Comparison of ENCODE assay signal across 8 mouse cellular contexts in the genomic region with DNA sequence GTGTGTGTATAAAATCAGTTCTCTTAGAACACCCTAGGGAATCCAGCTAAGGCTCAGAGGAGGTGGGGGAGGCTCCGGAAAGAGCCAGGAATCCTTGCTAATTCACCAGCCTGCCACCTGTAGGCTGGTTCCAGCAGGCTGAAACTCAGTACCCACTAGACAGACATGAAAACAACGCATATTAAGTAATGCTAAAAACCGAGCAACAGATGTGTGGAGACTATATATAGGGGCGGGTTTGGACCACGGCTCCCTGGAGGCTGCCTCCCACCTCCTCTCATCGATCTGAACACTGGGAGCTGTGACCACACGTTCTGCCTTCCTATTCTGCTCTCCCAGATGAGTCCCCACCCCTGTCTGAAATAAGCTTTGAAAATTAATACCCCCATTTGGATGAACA. TPM values are rescaled to one million over a fixed set of nuclear protein-coding genes. Genes with fewer than 3 reads are reported as not detected.
A peak's percentile ranks its signal among the peaks of the same experiment; 100 is the strongest.
DNase-seq lines count a peak whose midpoint lies in the region; ATAC-seq and TF ChIP-seq lines count a peak whose summit lies in the region.
"Had no signal": no experiment of that assay in that cellular context is flagged by ENCODE, and none has a peak within 500 bp of the region (broad histone marks: within the 10 kb centered on the region; RNA-seq: fewer than 3 reads in every experiment).

No protein-coding gene starts in this region.

- peaks cover 21% of the 10 kb centered on the region for H3K4me1 ChIP-seq in hindbrain, embryonic 10.5 days (replicated peaks)
- H3K4me1 ChIP-seq in limb, embryonic 14.5 days (ENCODE audit: control insufficient read depth, insufficient read depth, low read length), result peaks cover 3% of the 10 kb centered on the region; the same call in 1 of the 2 replicates
- H3K4me1 ChIP-seq in stomach, postnatal 0 days (replicated peaks; ENCODE audit: control insufficient read depth, insufficient read depth), result no peaks in the 10 kb centered on the region; the same call in 1 of the 2 replicates

- no peaks in the 10 kb centered on the region for H3K36me3 ChIP-seq in hindbrain, embryonic 10.5 days
- H3K36me3 ChIP-seq in limb, embryonic 14.5 days (ENCODE audit: control insufficient read depth, insufficient read depth, low read length), result no peaks in the 10 kb centered on the region
- no peaks in the 10 kb centered on the region for H3K36me3 ChIP-seq in stomach, postnatal 0 days (ENCODE audit: control insufficient read depth, insufficient read depth, low read length)
- H3K36me3 ChIP-seq: heart, embryonic 15.5 days had no signal

- H3K27ac ChIP-seq in hindbrain, embryonic 10.5 days, result no peak overlapping the region
- H3K27ac ChIP-seq in limb, embryonic 14.5 days (replicated peaks; ENCODE audit: low read depth, low read length), result no peak overlapping the region
- H3K27ac ChIP-seq in stomach, postnatal 0 days (replicated peaks), result no peak overlapping the region
- H3K27ac ChIP-seq: heart, embryonic 15.5 days had no signal

- no peak for TF ChIP-seq EP300 in stomach, postnatal 0 days (optimal IDR thresholded peaks at IDR 0.05)

- DNase-seq in retina, embryonic 14.5 days (ENCODE audit: low spot score), result peak; percentile 10
- DNase-seq in retina, postnatal 1 day, result no peak
- DNase-seq in hindbrain, embryonic 10.5 days (ENCODE audit: low spot score), result peak; percentile 11
- DNase-seq in limb, embryonic 14.5 days (ENCODE audit: low spot score), result no peak
- no peak for DNase-seq in stomach, postnatal 0 days (ENCODE audit: low spot score)
- DNase-seq in cerebellum, adult 9-10 months, result no peak
- DNase-seq in ovary, postnatal 10 days (ENCODE audit: low spot score), result no peak

- ATAC-seq in limb, embryonic 14.5 days (ENCODE audit: low FRiP score, low read depth), result no peak
- no peak for ATAC-seq in stomach, postnatal 0 days (ENCODE audit: low FRiP score, low TSS enrichment)

- no peak for TF ChIP-seq POLR2A in limb, embryonic 14.5 days (IDR thresholded peaks at IDR 0.05; ENCODE audit: borderline replicate concordance, extremely low read depth, insufficient read depth, insufficient read length)

- WGBS in hindbrain, embryonic 10.5 days, result 19% methylated on average over 7 of the region's 7 CpGs
- WGBS in limb, embryonic 14.5 days, result 8% methylated on average over 7 of the region's 7 CpGs
- 15% methylated on average over 7 of the region's 7 CpGs for WGBS in stomach, postnatal 0 days

- H3K4me2 ChIP-seq in limb, embryonic 14.5 days (replicated peaks; ENCODE audit: low read depth, low read length, severe bottlenecking), result peak overlapping the region; percentile 14
- no peak overlapping the region for H3K4me2 ChIP-seq in stomach, postnatal 0 days (replicated peaks; ENCODE audit: low read depth)

- no peak overlapping the region for H3K9ac ChIP-seq in limb, embryonic 14.5 days (ENCODE audit: low read depth, low read length, severe bottlenecking)
- no peak overlapping the region for H3K9ac ChIP-seq in stomach, postnatal 0 days (ENCODE audit: low read length)
- H3K9ac ChIP-seq: heart, embryonic 15.5 days had no signal

- H3K27me3 ChIP-seq in hindbrain, embryonic 10.5 days (ENCODE audit: insufficient read depth, poor library complexity, severe bottlenecking), result peaks cover 52% of the 10 kb centered on the region
- H3K27me3 ChIP-seq in limb, embryonic 14.5 days (ENCODE audit: control insufficient read depth, insufficient read depth, low read length), result peaks cover 32% of the 10 kb centered on the region
- H3K27me3 ChIP-seq in stomach, postnatal 0 days (ENCODE audit: control insufficient read depth, insufficient read depth, low read length), result peaks cover 8% of the 10 kb centered on the region; the same call in 1 of the 2 replicates

- H3K9me3 ChIP-seq in hindbrain, embryonic 10.5 days, result no peaks in the 10 kb centered on the region
- 0 out of 2 replicates have a peak, but pooled peaks cover 3% of the 10 kb centered on the region for H3K9me3 ChIP-seq in limb, embryonic 14.5 days (ENCODE audit: control insufficient read depth, low read length)
- H3K9me3 ChIP-seq in stomach, postnatal 0 days (ENCODE audit: control insufficient read depth, low read length), result no peaks in the 10 kb centered on the region
- H3K9me3 ChIP-seq: heart, embryonic 15.5 days had no signal

- H3K4me3 ChIP-seq in hindbrain, embryonic 10.5 days, result no peak overlapping the region
- H3K4me3 ChIP-seq in limb, embryonic 14.5 days (replicated peaks; ENCODE audit: low read length), result peak overlapping the region; percentile 71
- H3K4me3 ChIP-seq in stomach, postnatal 0 days (ENCODE audit: low read depth, low read length), result no peak overlapping the region

- TF ChIP-seq CTCF in stomach, postnatal 0 days (IDR thresholded peaks at IDR 0.05; ENCODE audit: low read depth), result 0 out of 2 replicates have a peak, but pooled peaks have one; percentile 2

RNA-seq across cellular contexts. Expression of a gene that starts 1.8 kb away (rescaled TPM):
- polyA plus RNA-seq in hindbrain, embryonic 10.5 days (2016; fragmentation: Nextera tagmentation; extraction: Ambion mirVana), result 1.3 and 2.4 TPM in 2 replicates
- 15.1 and 28.9 TPM in 2 replicates for polyA plus RNA-seq in limb, embryonic 14.5 days (2012; rRNA removed)
- 7.4 and 9.4 TPM in 2 replicates for polyA plus RNA-seq in limb, embryonic 14.5 days (2014; fragmentation: Nextera tagmentation; extraction: Ambion mirVana)
- polyA plus RNA-seq in stomach, postnatal 0 days (2015; fragmentation: Nextera tagmentation; extraction: Ambion mirVana), result 0.23 and 0.25 TPM in 2 replicates

Comparison
In these comparisons a context has a peak if more than half of its experiments do, and no peak if none do; other contexts are left out.
1. DNase-seq: peak in retina, embryonic 14.5 days (single experiment) and hindbrain, embryonic 10.5 days (single experiment); none in retina, postnatal 1 day (single experiment), limb, embryonic 14.5 days (single experiment), stomach, postnatal 0 days (single experiment), cerebellum, adult 9-10 months (single experiment) and ovary, postnatal 10 days (single experiment).